Mouse (Mus musculus) stomach, postnatal 0 days (tissue): ENCODE results near the gene Olfr541.

Source experiments
- CTCF ChIP-seq: IDR thresholded peaks from 2 replicates; pipeline ENCODE4 v1.5.1; 2016; ENCODE audit warnings: antibody characterized with exemption, low read depth, mild to moderate bottlenecking, moderate library complexity
- EP300 ChIP-seq: optimal IDR thresholded peaks from 2 replicates; pipeline ENCODE3; 2016; ENCODE audit warnings: antibody characterized with exemption

DNA sequence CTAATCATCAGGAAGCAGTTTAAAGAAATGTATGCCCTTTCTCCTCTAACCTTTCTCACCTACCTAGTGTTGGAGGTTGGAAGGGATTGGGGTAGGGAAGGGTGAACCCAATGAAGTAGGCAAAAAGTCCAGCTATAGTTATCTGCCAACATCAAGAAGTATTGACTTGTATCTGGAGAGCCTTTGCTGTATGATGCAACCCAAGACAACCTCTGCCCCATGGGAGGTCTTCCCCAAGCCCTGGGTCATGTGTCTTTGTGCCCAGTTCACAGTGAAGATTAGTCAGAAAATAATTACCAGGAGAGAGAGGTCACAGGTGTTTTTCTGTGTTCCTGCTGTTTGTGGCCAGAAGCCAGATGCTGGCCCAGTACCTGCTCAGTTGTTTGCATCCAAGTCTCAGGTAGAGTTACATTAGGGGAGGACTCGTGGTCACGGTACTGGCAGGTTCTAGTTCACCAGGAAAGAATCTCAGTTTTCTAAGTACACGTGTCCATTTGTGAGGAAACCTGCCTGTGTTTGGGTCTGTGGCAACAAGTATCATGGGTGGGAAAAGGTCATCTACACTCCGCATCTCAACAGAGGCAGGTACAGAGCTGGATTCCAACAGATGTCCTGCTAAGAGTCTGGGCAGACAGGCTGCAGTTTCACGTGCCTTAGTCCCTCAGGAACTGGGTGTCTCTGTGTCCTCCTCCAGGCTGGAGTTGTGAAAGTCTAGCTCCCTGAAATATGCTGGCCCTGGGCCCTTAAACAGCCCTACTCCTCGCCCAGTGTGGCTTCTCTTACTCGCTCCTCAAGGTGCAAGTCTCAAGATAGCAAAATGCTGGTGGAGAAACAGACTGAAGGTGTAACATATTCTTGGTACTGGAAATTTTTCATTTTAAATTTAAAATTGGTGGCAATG is 20.3 kb downstream of the Olfr541 start:
- TF ChIP-seq CTCF = no peak
- TF ChIP-seq EP300 = no peak
